Mouse (Mus musculus): Measurements from ENCODE around the gene Tnnt3. TPM values are rescaled to one million over a fixed set of nuclear protein-coding genes. Genes with fewer than 3 reads are reported as not detected.

The Tnnt3 gene
- 2.6 and 6.1 TPM in 2 replicates for polyA plus RNA-seq (2012; rRNA removed)

DNA sequence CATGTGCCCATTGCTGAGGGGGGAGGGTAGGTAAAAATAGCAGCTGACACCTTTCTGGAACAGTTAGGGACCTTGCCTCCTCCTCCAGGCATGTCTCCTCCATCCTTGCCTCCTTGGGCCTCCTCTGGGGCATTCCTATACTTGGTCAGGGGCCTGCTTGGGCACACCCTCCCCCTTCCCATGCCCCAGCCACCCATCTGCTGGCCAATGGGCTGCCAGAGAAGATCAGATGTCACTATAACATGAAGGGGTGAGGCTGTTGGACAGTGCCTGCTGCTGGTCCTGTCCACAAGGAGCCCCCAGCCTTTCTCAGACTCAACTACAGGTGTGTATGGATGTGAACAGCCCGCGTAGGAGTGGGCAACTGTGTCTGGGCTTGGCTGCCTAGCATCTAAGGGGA lies at the start of gene Tnnt3:
Gene Tnnt3, plus strand, starts transcription at position 262 of the 400 bp plus-strand sequence.

DNA sequence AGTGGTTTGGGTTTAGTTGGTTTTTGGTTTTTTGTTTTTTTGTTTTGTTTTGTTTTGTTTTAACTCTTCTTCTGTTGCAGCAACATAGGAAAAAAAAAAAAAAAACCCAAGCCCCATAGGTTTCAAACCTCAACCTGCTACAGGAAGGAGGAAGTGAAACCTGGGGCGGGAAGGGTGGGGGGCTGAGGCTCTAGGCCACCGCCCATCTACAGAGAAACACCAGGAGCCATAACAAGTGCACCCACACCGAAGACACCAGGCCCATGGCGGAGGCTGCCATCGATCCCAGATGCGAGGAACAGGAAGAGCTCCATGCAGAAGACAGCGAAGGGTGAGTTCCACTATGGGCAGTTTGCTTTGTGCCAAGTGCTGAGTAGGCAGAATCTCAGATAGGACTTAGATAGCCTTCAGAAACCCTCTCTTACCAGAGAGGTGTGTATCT lies 38.0 kb upstream of the Tnnt3 start, which contains the start of gene Lsp1:
Gene Lsp1, plus strand, starts transcription at position 174 of the 442 bp plus-strand sequence.

DNA sequence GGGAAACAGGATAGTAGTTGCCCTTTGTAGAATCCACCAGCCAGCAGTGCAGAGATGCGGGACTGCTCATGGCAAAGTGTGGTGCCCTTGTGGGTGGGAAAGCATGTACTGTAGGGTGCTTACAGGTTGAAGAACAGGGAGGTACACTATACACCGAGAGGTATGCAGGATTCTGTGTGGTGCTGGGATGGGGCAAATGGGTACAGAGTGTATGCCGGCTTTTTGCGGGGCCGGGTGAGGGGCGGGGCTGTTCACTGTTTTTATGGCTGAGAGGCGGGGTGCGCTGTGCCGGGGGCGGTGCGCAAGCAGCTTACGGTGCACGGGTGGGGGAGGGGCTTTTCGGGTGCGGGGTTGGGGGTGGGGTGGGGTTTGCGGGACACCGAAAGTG lies 34.0 kb downstream of the Tnnt3 start, which contains the start of gene Mrpl23:
Gene Mrpl23, plus strand, starts transcription at position 16 of the 388 bp plus-strand sequence.

Other genes starting within 250 kb of the Tnnt3 start
- not detected in 2 replicates for gene Gm2431, start 240.5 kb upstream of the Tnnt3 start, polyA plus RNA-seq (2012; rRNA removed)
- gene Gm4559, start 224.5 kb upstream of the Tnnt3 start, polyA plus RNA-seq (2012; rRNA removed) = not detected in 2 replicates
- gene Krtap5-1, start 201.7 kb upstream of the Tnnt3 start, polyA plus RNA-seq (2012; rRNA removed) = not detected in 2 replicates
- gene Krtap5-4, start 195.3 kb upstream of the Tnnt3 start, polyA plus RNA-seq (2012; rRNA removed) = not detected in 2 replicates
- gene Ifitm10, start 125.1 kb upstream of the Tnnt3 start, polyA plus RNA-seq (2012; rRNA removed) = 0.32 and 0.62 TPM in 2 replicates
- gene Gm49369, start 116.2 kb upstream of the Tnnt3 start, polyA plus RNA-seq (2012; rRNA removed) = 42.8 TPM in 1 of 2 replicates, not detected in the other
- 73.0 and 126 TPM in 2 replicates for gene Ctsd, start 110.8 kb upstream of the Tnnt3 start, polyA plus RNA-seq (2012; rRNA removed)
- 0.34 and 0.88 TPM in 2 replicates for gene Syt8, start 64.0 kb upstream of the Tnnt3 start, polyA plus RNA-seq (2012; rRNA removed)
- gene Tnni2, start 57.0 kb upstream of the Tnnt3 start, polyA plus RNA-seq (2012; rRNA removed) = 3.3 and 5.1 TPM in 2 replicates
- 20.5 and 42.6 TPM in 2 replicates for gene Lsp1, start 38.0 kb upstream of the Tnnt3 start, polyA plus RNA-seq (2012; rRNA removed)
- gene Mrpl23, start 33.9 kb downstream of the Tnnt3 start, polyA plus RNA-seq (2012; rRNA removed) = 77.1 and 103 TPM in 2 replicates
- gene Igf2, start 168.0 kb downstream of the Tnnt3 start, polyA plus RNA-seq (2012; rRNA removed) = 502 and 1,447 TPM in 2 replicates
- 0.16 TPM in 1 of 2 replicates, not detected in the other for gene Gm49394, start 171.1 kb downstream of the Tnnt3 start, polyA plus RNA-seq (2012; rRNA removed)
- gene Ins2, start 244.5 kb downstream of the Tnnt3 start, polyA plus RNA-seq (2012; rRNA removed) = not detected in 2 replicates

Measured in central nervous system, embryonic 11.5 days (tissue).